ENCODE assay signal across 7 mouse cellular contexts in genomic region chr17:17623221-17623889, GRCm38 (mm10). TPM values are rescaled to one million over a fixed set of nuclear protein-coding genes. Genes with fewer than 3 reads are reported as not detected.
DNase-seq lines count a peak whose midpoint lies in the region; ATAC-seq and TF ChIP-seq lines count a peak whose summit lies in the region.

No protein-coding gene starts in this region.

- ATAC-seq in lung, embryonic 16.5 days (ENCODE audit: low read depth): no peak

- H3K4me1 ChIP-seq in lung, embryonic 16.5 days (replicated peaks; ENCODE audit: control insufficient read depth, insufficient read depth, low read length): peaks cover 9% of the 10 kb centered on the region
- H3K4me1 ChIP-seq in embryonic fibroblast, embryonic 13.5 days (ENCODE audit: control insufficient read depth, insufficient read depth, low read length): peaks cover 2% of the 10 kb centered on the region
- H3K4me1 ChIP-seq in limb, embryonic 10.5 days: peaks cover 27% of the 10 kb centered on the region
- peaks cover 3% of the 10 kb centered on the region for H3K4me1 ChIP-seq in small intestine, adult 2 months (ENCODE audit: control insufficient read depth, insufficient read depth, insufficient read length, low read length)

- peak overlapping the region; percentile 84 for H3K4me2 ChIP-seq in lung, embryonic 16.5 days (ENCODE audit: low read depth, low read length)

- peak overlapping the region; percentile 100 for H3K27ac ChIP-seq in lung, embryonic 16.5 days (ENCODE audit: low read length)
- peak overlapping the region; percentile 72 for H3K27ac ChIP-seq in embryonic fibroblast, embryonic 13.5 days (ENCODE audit: insufficient read depth, low read length)
- peak overlapping the region; percentile 93 for H3K27ac ChIP-seq in limb, embryonic 10.5 days
- H3K27ac ChIP-seq in small intestine, adult 2 months (ENCODE audit: insufficient read depth, low read depth, low read length): peak overlapping the region; percentile 81

- 6% methylated on average over 7 of the region's 7 CpGs for WGBS in lung, embryonic 16.5 days
- WGBS in limb, embryonic 10.5 days: 6% methylated on average over 7 of the region's 7 CpGs
- WGBS in small intestine, adult 2 months: 2% methylated on average over 7 of the region's 7 CpGs

- H3K9ac ChIP-seq in lung, embryonic 16.5 days (ENCODE audit: low read length): peak overlapping the region; percentile 98

- no peak for DNase-seq in lung, adult 18-20 months
- no peak for DNase-seq in limb, embryonic 10.5 days (ENCODE audit: low spot score)
- DNase-seq in thymus, postnatal 25 days: no peak
- no peak for DNase-seq in adrenal gland, adult 18-20 months (ENCODE audit: low spot score in 2 of 2)

- H3K9me3 ChIP-seq in lung, embryonic 16.5 days (ENCODE audit: control insufficient read depth, low read length): no peaks in the 10 kb centered on the region
- H3K9me3 ChIP-seq in limb, embryonic 10.5 days (replicated peaks): no peaks in the 10 kb centered on the region

- no peak for TF ChIP-seq CTCF in embryonic fibroblast, embryonic 13.5 days (IDR thresholded peaks at IDR 0.05; ENCODE audit: borderline replicate concordance, insufficient read depth, low read length)
- no peak for TF ChIP-seq CTCF in small intestine, adult 2 months (IDR thresholded peaks at IDR 0.05; ENCODE audit: extremely low read depth, insufficient read length, insufficient replicate concordance, low read depth, low read length)

- peak overlapping the region; percentile 97 for H3K4me3 ChIP-seq in lung, embryonic 16.5 days (ENCODE audit: low read length)
- peak overlapping the region; percentile 98 for H3K4me3 ChIP-seq in embryonic fibroblast, embryonic 13.5 days (ENCODE audit: insufficient read depth, low read length)
- H3K4me3 ChIP-seq in limb, embryonic 10.5 days: peak overlapping the region; percentile 73
- H3K4me3 ChIP-seq in small intestine, adult 2 months (ENCODE audit: low read depth, low read length): peak overlapping the region; percentile 95

- no peaks in the 10 kb centered on the region for H3K27me3 ChIP-seq in lung, embryonic 16.5 days (ENCODE audit: control insufficient read depth, insufficient read depth, low read depth, low read length)
- no peaks in the 10 kb centered on the region for H3K27me3 ChIP-seq in limb, embryonic 10.5 days (ENCODE audit: low read depth, poor library complexity, severe bottlenecking)
- H3K27me3 ChIP-seq in small intestine, adult 2 months (ENCODE audit: control insufficient read depth, insufficient read depth, low read length): no peaks in the 10 kb centered on the region

- TF ChIP-seq POLR2A in embryonic fibroblast, embryonic 13.5 days (IDR thresholded peaks at IDR 0.05; ENCODE audit: low read depth, low read length): no peak
- TF ChIP-seq POLR2A in small intestine, adult 2 months (IDR thresholded peaks at IDR 0.05; ENCODE audit: low read depth, low read length): no peak

- H3K36me3 ChIP-seq in lung, embryonic 16.5 days (ENCODE audit: control insufficient read depth, insufficient read depth, low read length): no peaks in the 10 kb centered on the region
- H3K36me3 ChIP-seq in limb, embryonic 10.5 days: no peaks in the 10 kb centered on the region
- H3K36me3 ChIP-seq in small intestine, adult 2 months (ENCODE audit: control insufficient read depth, insufficient read depth, low read length): no peaks in the 10 kb centered on the region

RNA-seq across cellular contexts. Expression of gene Lnpep, which starts 1.5 kb away (rescaled TPM):
- 8.0 and 8.4 TPM in 2 replicates for polyA plus RNA-seq in lung, embryonic 16.5 days (2015; fragmentation: Nextera tagmentation; extraction: Ambion mirVana)
- polyA plus RNA-seq in embryonic fibroblast, embryonic 13.5 days (2011; ENCODE audit: insufficient read length, low read depth, missing spikeins): 78.7 and 92.3 TPM in 2 replicates
- 8.4 and 10.1 TPM in 2 replicates for polyA plus RNA-seq in limb, embryonic 10.5 days (2016; fragmentation: Nextera tagmentation; extraction: Ambion mirVana)
- 1.8 and 3.4 TPM in 2 replicates for polyA plus RNA-seq in small intestine, adult 2 months (2012; rRNA removed)
- total RNA-seq in adrenal gland, adult 18-20 months (2021): 100 to 1,000 TPM in 1 of 2 experiments, 10 to 100 TPM in 1; 93.4 to 111 TPM
